Mouse (Mus musculus) midbrain, postnatal 0 days (tissue): ENCODE data around the gene Trim66. TPM values are rescaled to one million over a fixed set of nuclear protein-coding genes. Genes with fewer than 3 reads are reported as not detected.
A peak's percentile ranks its signal among the peaks of the same experiment; 100 is the strongest.

ENCODE experiments used
- ATAC-seq: fragments of 200-750 bp; cut with Nextera tagmentation; 2 replicates; pipeline ENCODE4 v1.8.0; 2017; ENCODE audit warnings: moderate number of reproducible peaks, mild to moderate bottlenecking, moderate TSS enrichment, moderate library complexity; ENCODE audit not compliant: low FRiP score
- DNase-seq: peaks from one replicate; pipeline ENCODE4 v3.0.0-alpha.2; 2015; ENCODE audit warnings: low spot score
- H3K27ac ChIP-seq: fragments of 300-500 bp; sonication (generic); 2 replicates; pipeline ENCODE4 v1.5.1; 2014; ENCODE audit warnings: low read depth, mild to moderate bottlenecking, low read length, mixed read lengths
- H3K27me3 ChIP-seq: fragments of 300-500 bp; sonication (generic); 2 replicates; pipeline ENCODE4 v1.6.1; 2014; ENCODE audit warnings: low read length, control low read depth, mixed read lengths; ENCODE audit not compliant: insufficient read depth
- H3K36me3 ChIP-seq: fragments of 300-500 bp; sonication (generic); 2 replicates; pipeline ENCODE4 v1.6.1; 2014; ENCODE audit warnings: low read length, control low read depth, mixed read lengths; ENCODE audit not compliant: insufficient read depth
- H3K4me1 ChIP-seq: fragments of 300-500 bp; sonication (generic); 2 replicates; pipeline ENCODE4 v1.6.1; 2014; ENCODE audit warnings: mild to moderate bottlenecking, control low read depth, antibody characterized with exemption, low read length, mixed read lengths; ENCODE audit not compliant: insufficient read depth
- H3K4me2 ChIP-seq: fragments of 300-500 bp; sonication (generic); 2 replicates; pipeline ENCODE4 v1.6.1; 2014; ENCODE audit warnings: low read depth, mild to moderate bottlenecking, low read length, mixed read lengths; ENCODE audit not compliant: poor library complexity, severe bottlenecking
- H3K4me3 ChIP-seq: fragments of 300-500 bp; sonication (generic); 2 replicates; pipeline ENCODE4 v1.5.1; 2014; ENCODE audit warnings: low read depth, mild to moderate bottlenecking, low read length, moderate library complexity
- H3K9ac ChIP-seq: fragments of 300-500 bp; sonication (generic); replicated peaks from 2 replicates; pipeline ENCODE4 v1.6.1; 2014; ENCODE audit warnings: mild to moderate bottlenecking, low read length, moderate library complexity, mixed read lengths; ENCODE audit not compliant: poor library complexity, severe bottlenecking
- H3K9me3 ChIP-seq: fragments of 300-500 bp; sonication (generic); 2 replicates; pipeline ENCODE4 v1.6.1; 2016; ENCODE audit warnings: low read length, control low read depth
- CTCF ChIP-seq: IDR thresholded peaks from 2 replicates; pipeline ENCODE4 v1.5.1; 2016; ENCODE audit warnings: antibody characterized with exemption, mild to moderate bottlenecking
- WGBS: fragments of 180-500 bp; shearing (Covaris S2); extraction: QIAGEN DNeasy Blood & Tissue Kit; methylation state at CpG from one replicate; pipeline ENCODE4 v1.1.7; 2014; 5-methylcytosine and 5-hydroxymethylcytosine counted together
- polyA plus RNA-seq: library from polyadenylated mRNA; unstranded; fragments of >200 nt; fragmentation: Nextera tagmentation; extraction: Ambion mirVana; gene quantifications from 2 replicates; pipeline ENCODE4 v1.2.1, GENCODE M21; 2015
- total RNA-seq: library from RNA; depleted of rRNA; stranded (reverse); fragments of >200 nt; gene quantifications from 2 replicates; pipeline ENCODE4 v1.2.3, GENCODE M21; 2014

Gene Trim66
- total and polyA plus RNA-seq, 2 experiments from 2014 or later, result 1.9 to 9.1 TPM

DNA sequence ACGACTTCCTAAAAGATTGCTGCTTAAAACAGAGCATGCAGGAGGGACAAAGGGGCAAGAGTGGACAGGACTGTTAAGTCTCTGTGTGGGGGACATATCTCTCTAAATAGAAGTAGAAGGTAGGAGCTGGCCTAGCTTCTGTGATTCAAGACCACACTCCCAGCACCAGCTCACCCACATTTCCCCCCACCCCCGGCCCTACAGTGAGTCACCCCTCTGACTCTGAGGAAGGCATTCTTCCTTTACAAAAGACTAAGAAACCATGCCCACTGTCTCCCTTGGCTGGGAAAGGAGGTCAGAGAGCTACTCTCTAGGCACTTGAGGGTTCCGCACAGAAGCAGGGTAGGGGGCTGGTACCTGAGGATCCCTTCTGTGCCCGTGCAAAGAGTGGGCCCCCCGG, 23.7 kb downstream of the Trim66 start:
- H3K36me3 ChIP-seq, result no peaks in the 10 kb centered on the region; the same call in none of the 2 replicates
- no peak overlapping the region for H3K27ac ChIP-seq
- no peak overlapping the region for H3K4me3 ChIP-seq
- 66% methylated on average over 5 of the region's 5 CpGs for WGBS
- no peaks in the 10 kb centered on the region for H3K27me3 ChIP-seq
- TF ChIP-seq CTCF, result no peak
- no peaks in the 10 kb centered on the region for H3K9me3 ChIP-seq
- H3K4me2 ChIP-seq, result no peak overlapping the region
- H3K4me1 ChIP-seq, result no peaks in the 10 kb centered on the region; the same call in 1 of the 2 replicates
- no peak overlapping the region for H3K9ac ChIP-seq
- ATAC-seq (no peak), DNase-seq (no peak)

DNA sequence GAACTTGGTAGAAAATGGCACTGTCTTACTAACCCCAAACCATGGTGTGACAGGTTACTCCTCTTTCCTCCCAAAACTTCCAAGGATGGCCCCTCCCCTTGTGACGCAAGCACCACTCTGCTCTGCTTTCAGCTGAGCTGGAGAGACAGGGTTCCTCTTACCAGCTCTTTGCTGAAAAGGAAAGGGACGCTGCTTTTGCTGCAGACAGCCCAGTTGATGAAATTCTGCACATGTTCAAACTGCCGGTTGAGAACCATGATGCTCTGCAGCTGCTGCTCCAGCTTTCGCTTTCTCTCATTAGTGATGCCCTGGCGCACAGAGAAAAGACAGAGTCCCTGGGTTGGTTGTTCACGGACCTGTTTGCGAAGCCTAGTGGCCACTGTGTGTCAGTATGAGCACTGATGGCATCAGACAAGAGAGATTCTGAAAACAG, 27.2 kb downstream of the Trim66 start:
- peak; percentile 68 for DNase-seq
- no peaks in the 10 kb centered on the region; the same call in none of the 2 replicates for H3K36me3 ChIP-seq
- no peak overlapping the region for H3K4me2 ChIP-seq
- no peak overlapping the region; the same call in 1 of the 2 replicates for H3K9ac ChIP-seq
- H3K4me1 ChIP-seq, result no peaks in the 10 kb centered on the region; the same call in 1 of the 2 replicates
- peak; percentile 52 for TF ChIP-seq CTCF
- H3K27me3 ChIP-seq, result no peaks in the 10 kb centered on the region
- no peak for ATAC-seq
- H3K27ac ChIP-seq, result 0 out of 2 replicates have a peak overlapping the region, but pooled peaks have one; percentile 12
- H3K4me3 ChIP-seq, result no peak overlapping the region
- 26% methylated on average over 7 of the region's 7 CpGs for WGBS
- no peaks in the 10 kb centered on the region for H3K9me3 ChIP-seq

GRCm38 (mm10) chr7:109477926-109478325, 30.0 kb downstream of the Trim66 start:
- 85% methylated on average over 3 of the region's 3 CpGs for WGBS
- DNase-seq, result no peak
- H3K4me2 ChIP-seq, result no peak overlapping the region

GRCm38 (mm10) chr7:109470700-109471099, 37.2 kb downstream of the Trim66 start:
- no peak for TF ChIP-seq CTCF
- H3K4me3 ChIP-seq, result no peak overlapping the region
- no peak overlapping the region for H3K9ac ChIP-seq
- no peak overlapping the region for H3K4me2 ChIP-seq
- H3K27me3 ChIP-seq, result no peaks in the 10 kb centered on the region
- 66% methylated on average over 4 of the region's 4 CpGs for WGBS
- no peaks in the 10 kb centered on the region for H3K4me1 ChIP-seq
- DNase-seq, result no peak
- ATAC-seq, result no peak
- H3K9me3 ChIP-seq, result no peaks in the 10 kb centered on the region
- peaks cover 8% of the 10 kb centered on the region; the same call in 1 of the 2 replicates for H3K36me3 ChIP-seq
- H3K27ac ChIP-seq, result no peak overlapping the region

More at GRCm38 (mm10) chr7:109477926-109478325, 30.0 kb downstream of the Trim66 start:
- no peak for ATAC-seq
- H3K9ac ChIP-seq, result no peak overlapping the region
- no peaks in the 10 kb centered on the region for H3K9me3 ChIP-seq
- peaks cover 5% of the 10 kb centered on the region for H3K36me3 ChIP-seq
- TF ChIP-seq CTCF, result no peak
- no peaks in the 10 kb centered on the region; the same call in 1 of the 2 replicates for H3K4me1 ChIP-seq
- H3K27ac ChIP-seq, result no peak overlapping the region
- H3K27me3 ChIP-seq, result no peaks in the 10 kb centered on the region
- no peak overlapping the region for H3K4me3 ChIP-seq

DNA sequence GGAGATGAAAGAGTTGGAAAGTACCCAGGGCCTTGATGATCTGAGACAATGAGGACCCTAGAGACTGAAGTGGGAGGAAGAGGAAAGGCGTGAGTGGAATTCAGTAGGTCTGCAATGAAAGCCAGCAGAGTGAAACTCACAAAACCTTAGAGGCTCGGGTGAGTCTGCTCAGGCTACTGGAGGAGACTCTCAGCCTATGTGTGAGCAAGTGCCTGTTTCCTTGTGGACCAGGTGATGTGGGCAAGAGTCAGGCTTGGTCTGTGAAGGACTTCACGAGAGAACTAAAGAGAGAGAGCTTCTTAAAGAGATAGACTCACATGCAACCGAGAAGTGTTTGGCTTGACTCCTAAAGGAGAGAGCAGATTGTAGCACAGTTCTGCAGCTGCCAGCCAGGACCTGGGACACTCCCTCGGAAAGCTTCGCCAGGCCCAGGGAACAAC, 39.7 kb downstream of the Trim66 start:
- Histone ChIP-seq H3K9ac (no peak overlapping the region), H3K4me1 (no peaks in the 10 kb centered on the region), H3K36me3 (peaks cover 2% of the 10 kb centered on the region; the same call in 1 of the 2 replicates), H3K4me2 (no peak overlapping the region), H3K27me3 (no peaks in the 10 kb centered on the region), H3K9me3 (no peaks in the 10 kb centered on the region), H3K27ac (peak overlapping the region; percentile 32; the same call in 1 of the 2 replicates), H3K4me3 (no peak overlapping the region)
- DNase-seq (peak; percentile 18), ATAC-seq (no peak)
- WGBS, result 52% methylated on average over 6 of the region's 6 CpGs
- no peak for TF ChIP-seq CTCF

- Histone ChIP-seq H3K4me2 (no peak overlapping the region), H3K36me3 (peaks cover 2% of the 10 kb centered on the region; the same call in 1 of the 2 replicates), H3K9me3 (no peaks in the 10 kb centered on the region), H3K9ac (no peak overlapping the region), H3K27me3 (no peaks in the 10 kb centered on the region), H3K4me1 (no peaks in the 10 kb centered on the region), H3K4me3 (no peak overlapping the region), H3K27ac (no peak overlapping the region)
- WGBS, result 60% methylated on average over 2 of the region's 2 CpGs
- no peak for TF ChIP-seq CTCF
- DNase-seq (peak; percentile 42), ATAC-seq (no peak)
Measured at GRCm38 (mm10) chr7:109467591-109467990, 40.3 kb downstream of the Trim66 start.
